Mouse (Mus musculus): ENCODE results near the gene Lurap1. TPM values are rescaled to one million over a fixed set of nuclear protein-coding genes. Genes with fewer than 3 reads are reported as not detected.

Lurap1 gene
- 2.5 TPM in 2 replicates for polyA plus RNA-seq (2011; ENCODE audit: insufficient read length, low read depth, missing spikeins)

GRCm38 (mm10) chr4:116151238-116151637 lies at the start of gene Lurap1:
Gene Lurap1, minus strand, starts transcription at chr4:116151338.
- Histone ChIP-seq H3K27ac (ENCODE audit: insufficient read depth, low read length) (peak within 1 kb of the TSS; percentile 64), H3K4me3 (ENCODE audit: insufficient read depth, low read length) (peak within 1 kb of the TSS; percentile 85), H3K4me1 (ENCODE audit: control insufficient read depth, insufficient read depth, low read length) (no peaks in the 10 kb centered on the region)
- TF ChIP-seq POLR2A (IDR thresholded peaks at IDR 0.05; ENCODE audit: low read depth, low read length): no peak
- no peak for TF ChIP-seq CTCF (IDR thresholded peaks at IDR 0.05; ENCODE audit: borderline replicate concordance, insufficient read depth, low read length)

GRCm38 (mm10) chr4:116198422-116198821 lies 47.3 kb upstream of the Lurap1 start:
- H3K4me1 ChIP-seq (ENCODE audit: control insufficient read depth, insufficient read depth, low read length): no peaks in the 10 kb centered on the region
- TF ChIP-seq CTCF (IDR thresholded peaks at IDR 0.05; ENCODE audit: borderline replicate concordance, insufficient read depth, low read length): no peak
- TF ChIP-seq POLR2A (IDR thresholded peaks at IDR 0.05; ENCODE audit: low read depth, low read length): no peak
- no peak overlapping the region for H3K4me3 ChIP-seq (ENCODE audit: insufficient read depth, low read length)
- H3K27ac ChIP-seq (ENCODE audit: insufficient read depth, low read length): no peak overlapping the region

GRCm38 (mm10) chr4:116193583-116194383 lies 42.6 kb upstream of the Lurap1 start:
- Histone ChIP-seq H3K4me1 (ENCODE audit: control insufficient read depth, insufficient read depth, low read length) (no peaks in the 10 kb centered on the region), H3K4me3 (ENCODE audit: insufficient read depth, low read length) (no peak overlapping the region), H3K27ac (ENCODE audit: insufficient read depth, low read length) (no peak overlapping the region)
- no peak for TF ChIP-seq CTCF (IDR thresholded peaks at IDR 0.05; ENCODE audit: borderline replicate concordance, insufficient read depth, low read length)
- no peak for TF ChIP-seq POLR2A (IDR thresholded peaks at IDR 0.05; ENCODE audit: low read depth, low read length)

- H3K4me1 ChIP-seq (ENCODE audit: control insufficient read depth, insufficient read depth, low read length): no peaks in the 10 kb centered on the region
- H3K4me3 ChIP-seq (ENCODE audit: insufficient read depth, low read length): no peak overlapping the region
- H3K27ac ChIP-seq (ENCODE audit: insufficient read depth, low read length): no peak overlapping the region
- TF ChIP-seq CTCF (IDR thresholded peaks at IDR 0.05; ENCODE audit: borderline replicate concordance, insufficient read depth, low read length) (no peak), POLR2A (IDR thresholded peaks at IDR 0.05; ENCODE audit: low read depth, low read length) (no peak)
These were observed 41.2 kb upstream of the Lurap1 start for GRCm38 (mm10) chr4:116192286-116192835.

GRCm38 (mm10) chr4:116185083-116185482 lies 33.9 kb upstream of the Lurap1 start:
- H3K4me3 ChIP-seq (ENCODE audit: insufficient read depth, low read length): no peak overlapping the region
- H3K4me1 ChIP-seq (ENCODE audit: control insufficient read depth, insufficient read depth, low read length): no peaks in the 10 kb centered on the region
- no peak overlapping the region for H3K27ac ChIP-seq (ENCODE audit: insufficient read depth, low read length)
- no peak for TF ChIP-seq CTCF (IDR thresholded peaks at IDR 0.05; ENCODE audit: borderline replicate concordance, insufficient read depth, low read length)
- no peak for TF ChIP-seq POLR2A (IDR thresholded peaks at IDR 0.05; ENCODE audit: low read depth, low read length)

GRCm38 (mm10) chr4:116182745-116183144 lies 31.6 kb upstream of the Lurap1 start:
- H3K4me1 ChIP-seq (ENCODE audit: control insufficient read depth, insufficient read depth, low read length): no peaks in the 10 kb centered on the region
- no peak overlapping the region for H3K4me3 ChIP-seq (ENCODE audit: insufficient read depth, low read length)
- TF ChIP-seq CTCF (IDR thresholded peaks at IDR 0.05; ENCODE audit: borderline replicate concordance, insufficient read depth, low read length) (no peak), POLR2A (IDR thresholded peaks at IDR 0.05; ENCODE audit: low read depth, low read length) (no peak)
- no peak overlapping the region for H3K27ac ChIP-seq (ENCODE audit: insufficient read depth, low read length)

GRCm38 (mm10) chr4:116182079-116182478 lies 30.9 kb upstream of the Lurap1 start:
- TF ChIP-seq CTCF (IDR thresholded peaks at IDR 0.05; ENCODE audit: borderline replicate concordance, insufficient read depth, low read length) (no peak), POLR2A (IDR thresholded peaks at IDR 0.05; ENCODE audit: low read depth, low read length) (no peak)
- peaks cover 3% of the 10 kb centered on the region for H3K4me1 ChIP-seq (ENCODE audit: control insufficient read depth, insufficient read depth, low read length)
- H3K27ac ChIP-seq (ENCODE audit: insufficient read depth, low read length): no peak overlapping the region
- no peak overlapping the region for H3K4me3 ChIP-seq (ENCODE audit: insufficient read depth, low read length)

GRCm38 (mm10) chr4:116177140-116177539 lies 26.0 kb upstream of the Lurap1 start:
- Histone ChIP-seq H3K27ac (ENCODE audit: insufficient read depth, low read length) (no peak overlapping the region), H3K4me1 (ENCODE audit: control insufficient read depth, insufficient read depth, low read length) (peaks cover 15% of the 10 kb centered on the region), H3K4me3 (ENCODE audit: insufficient read depth, low read length) (no peak overlapping the region)
- TF ChIP-seq CTCF (IDR thresholded peaks at IDR 0.05; ENCODE audit: borderline replicate concordance, insufficient read depth, low read length): no peak
- TF ChIP-seq POLR2A (IDR thresholded peaks at IDR 0.05; ENCODE audit: low read depth, low read length): no peak

GRCm38 (mm10) chr4:116176543-116176988 lies 25.4 kb upstream of the Lurap1 start:
- no peak for TF ChIP-seq CTCF (IDR thresholded peaks at IDR 0.05; ENCODE audit: borderline replicate concordance, insufficient read depth, low read length)
- TF ChIP-seq POLR2A (IDR thresholded peaks at IDR 0.05; ENCODE audit: low read depth, low read length): no peak
- H3K27ac ChIP-seq (ENCODE audit: insufficient read depth, low read length): no peak overlapping the region
- H3K4me3 ChIP-seq (ENCODE audit: insufficient read depth, low read length): no peak overlapping the region
- peaks cover 15% of the 10 kb centered on the region for H3K4me1 ChIP-seq (ENCODE audit: control insufficient read depth, insufficient read depth, low read length)

Data from embryonic fibroblast, embryonic 13.5 days (primary cell).